Mouse (Mus musculus) splenic B cell, adult 2 months (primary cell): ENCODE measurements at regions not wholly inside any gene's neighbourhood (a gene's known extent, or its start where the extent isn't known, plus 50 kb on each side); places are given as distances from the start of the nearest gene placed in this dataset.

Experiments used
- DNase-seq: peaks from one replicate; pipeline ENCODE4 v3.0.0-alpha.2; 2011; ENCODE audit warnings: low read depth, low spot score
- H3K27me3 ChIP-seq: 2 replicates; pipeline ENCODE4 v1.6.1; 2012; ENCODE audit warnings: mild to moderate bottlenecking, low read length, moderate library complexity, mixed read lengths; ENCODE audit not compliant: control insufficient read depth, poor library complexity, insufficient read depth, severe bottlenecking
- H3K36me3 ChIP-seq: 2 replicates; pipeline ENCODE4 v1.6.1; 2012; ENCODE audit warnings: mild to moderate bottlenecking, low read length, moderate library complexity, mixed read lengths; ENCODE audit not compliant: control insufficient read depth, poor library complexity, insufficient read depth, severe bottlenecking

GRCm38 (mm10) chr16:53095396-53095929 lies 641.6 kb upstream of the Alcam start:
- DNase-seq = no peak
- Histone ChIP-seq H3K27me3 (no peaks in the 10 kb centered on the region), H3K36me3 (no peaks in the 10 kb centered on the region)

GRCm38 (mm10) chr16:53073856-53074568 lies 620.1 kb upstream of the Alcam start:
- H3K36me3 ChIP-seq = no peaks in the 10 kb centered on the region
- no peak for DNase-seq
- H3K27me3 ChIP-seq = no peaks in the 10 kb centered on the region

DNA sequence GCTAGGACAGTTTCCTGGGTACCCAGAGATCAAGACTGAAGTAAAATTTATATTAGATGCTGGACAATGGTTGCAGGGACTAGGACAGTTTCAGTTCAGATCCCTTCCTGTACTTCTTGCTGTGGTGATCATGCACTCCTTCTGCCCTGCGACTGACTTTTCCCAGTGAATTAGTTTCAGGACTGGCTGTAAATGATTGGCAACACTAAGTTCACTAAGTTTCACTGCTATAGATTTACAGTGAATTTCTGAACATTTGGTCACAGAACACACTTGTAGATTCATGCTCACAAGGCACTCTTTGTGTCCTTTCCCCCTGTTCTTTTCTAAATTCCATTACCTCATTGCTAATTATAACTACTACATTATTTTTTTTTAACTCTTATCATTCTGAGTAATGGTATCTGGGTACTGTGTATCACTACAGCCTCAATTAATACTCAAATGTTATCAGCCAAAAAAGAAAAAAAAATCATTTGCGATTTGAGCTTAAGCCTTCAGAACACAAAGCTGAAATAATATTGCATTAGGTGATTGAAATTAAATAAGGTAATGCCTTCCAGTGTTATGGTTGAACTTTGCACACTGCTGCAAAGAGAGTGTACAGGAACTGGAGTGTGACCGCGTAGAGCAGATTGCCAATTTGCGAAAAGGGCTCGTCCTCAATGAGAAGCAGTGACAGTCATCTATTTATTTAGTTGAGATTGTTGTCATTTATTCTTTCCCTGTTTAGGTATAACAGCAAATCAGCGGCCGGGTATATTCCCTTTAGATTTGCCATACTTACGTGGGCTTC lies 618.2 kb upstream of the Alcam start:
- Histone ChIP-seq H3K27me3 (no peaks in the 10 kb centered on the region), H3K36me3 (no peaks in the 10 kb centered on the region)
- no peak for DNase-seq

DNA sequence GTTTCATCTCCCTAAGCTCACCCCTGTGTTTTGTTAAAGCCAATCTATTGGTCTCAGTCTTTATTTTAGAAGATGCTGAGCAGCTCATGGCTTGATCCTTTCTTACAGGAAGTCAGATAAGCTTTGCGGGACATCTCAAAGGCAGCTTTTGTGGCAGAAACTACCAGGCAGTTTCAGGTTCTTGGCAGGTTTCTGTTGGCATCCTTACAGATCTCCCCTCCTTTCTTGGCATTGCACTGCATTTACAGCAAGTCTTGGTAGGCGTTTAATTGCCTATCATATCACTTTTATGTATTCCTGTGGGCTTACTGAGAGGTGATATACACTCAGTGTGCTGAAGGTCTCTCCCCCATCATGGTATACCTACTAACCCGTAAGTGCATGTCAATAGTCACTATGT lies 610.3 kb upstream of the Alcam start:
- DNase-seq = no peak
- H3K36me3 ChIP-seq = no peaks in the 10 kb centered on the region
- no peaks in the 10 kb centered on the region for H3K27me3 ChIP-seq

- H3K36me3 ChIP-seq = no peaks in the 10 kb centered on the region
- no peak for DNase-seq
- H3K27me3 ChIP-seq = no peaks in the 10 kb centered on the region
These were observed 609.2 kb upstream of the Alcam start for GRCm38 (mm10) chr16:53063061-53063460.

DNA sequence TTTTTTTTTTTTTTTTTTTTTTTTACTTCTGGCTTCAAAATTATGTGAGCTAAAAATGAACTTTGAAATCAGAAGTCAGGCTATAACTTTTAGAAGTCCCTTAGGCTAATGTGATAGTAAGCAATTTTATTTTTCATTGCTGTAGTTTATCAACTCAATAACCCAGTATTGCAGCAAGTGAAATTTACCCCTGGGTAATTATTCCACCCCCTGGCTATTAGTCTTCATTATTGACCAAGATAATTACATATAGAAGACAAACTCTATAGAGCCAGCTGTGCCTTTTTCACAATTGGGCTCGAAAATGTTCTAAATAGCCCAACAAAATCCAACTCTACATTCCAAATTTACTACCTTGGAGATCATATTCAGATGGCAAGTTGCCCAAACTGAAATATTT lies 572.2 kb upstream of the Alcam start:
- DNase-seq = no peak
- no peaks in the 10 kb centered on the region for H3K36me3 ChIP-seq
- no peaks in the 10 kb centered on the region for H3K27me3 ChIP-seq

DNA sequence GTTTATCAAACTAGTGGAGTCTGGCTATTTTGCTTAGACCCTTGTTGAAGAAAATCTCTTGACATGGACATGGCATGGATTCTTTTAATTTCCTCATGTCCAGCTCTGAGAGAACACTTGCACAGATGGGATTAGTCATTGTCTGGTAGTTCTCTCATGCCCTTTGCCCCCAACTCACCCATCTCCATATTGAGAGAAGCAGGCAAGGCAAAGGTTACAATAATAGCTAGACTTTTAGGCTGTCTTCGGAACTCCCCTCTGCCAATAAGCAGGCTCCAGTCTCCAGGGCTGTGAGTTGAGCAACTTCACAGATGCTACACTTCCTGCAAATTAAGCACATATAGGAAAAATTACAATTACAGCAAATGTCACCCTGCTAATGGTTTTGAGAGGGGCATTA lies 558.0 kb upstream of the Alcam start:
- Histone ChIP-seq H3K27me3 (no peaks in the 10 kb centered on the region), H3K36me3 (no peaks in the 10 kb centered on the region)
- no peak for DNase-seq

DNA sequence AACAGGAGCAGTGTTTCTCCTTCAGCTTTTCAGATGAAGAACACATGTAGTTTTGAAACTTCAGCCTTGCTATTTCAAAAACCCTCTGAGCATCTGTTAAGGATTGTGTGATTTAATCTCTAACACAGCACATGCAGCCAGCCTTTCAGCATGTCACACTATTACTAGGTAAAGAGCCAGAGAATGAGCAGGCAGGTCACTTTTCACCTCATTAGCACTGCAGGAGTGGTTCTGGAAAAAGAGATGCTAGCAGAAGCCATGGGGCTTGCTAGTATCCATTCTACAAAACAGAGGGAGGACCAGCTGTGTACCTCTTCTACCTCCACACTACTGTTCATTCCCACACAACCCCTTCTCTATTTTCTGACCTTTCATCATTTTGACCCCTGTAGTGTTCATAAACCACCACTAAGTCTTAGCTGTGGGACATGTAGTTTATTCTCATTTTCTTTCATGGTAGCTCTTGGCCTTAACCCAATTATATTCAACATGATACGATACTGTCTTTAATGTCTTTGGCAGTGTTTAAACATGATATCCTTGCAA lies 535.1 kb upstream of the Alcam start:
- H3K27me3 ChIP-seq = no peaks in the 10 kb centered on the region
- no peak for DNase-seq
- H3K36me3 ChIP-seq = no peaks in the 10 kb centered on the region

DNA sequence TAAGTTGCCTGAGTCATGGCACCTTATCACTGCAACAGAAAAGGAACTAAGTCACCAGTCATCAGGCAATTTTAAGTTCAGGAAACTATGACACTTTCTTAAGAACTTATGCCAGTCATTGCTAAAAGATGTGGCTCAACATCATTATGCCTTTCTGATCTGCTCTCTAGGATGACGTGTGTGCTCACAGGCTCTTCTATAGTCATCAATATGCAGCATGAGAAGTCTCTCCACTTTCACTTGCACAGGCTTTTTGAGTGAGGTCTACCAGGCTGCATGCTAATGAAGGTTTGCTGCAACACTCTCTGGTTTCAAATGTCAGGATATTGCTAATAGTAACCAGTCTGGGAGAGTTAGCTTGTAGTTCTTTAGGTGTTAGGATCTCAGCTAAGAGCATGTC lies 530.5 kb upstream of the Alcam start:
- Histone ChIP-seq H3K36me3 (no peaks in the 10 kb centered on the region), H3K27me3 (no peaks in the 10 kb centered on the region)
- no peak for DNase-seq

- DNase-seq = no peak
- no peaks in the 10 kb centered on the region for H3K27me3 ChIP-seq
- H3K36me3 ChIP-seq = no peaks in the 10 kb centered on the region
These were observed 527.1 kb upstream of the Alcam start for GRCm38 (mm10) chr16:52980995-52981394.

DNA sequence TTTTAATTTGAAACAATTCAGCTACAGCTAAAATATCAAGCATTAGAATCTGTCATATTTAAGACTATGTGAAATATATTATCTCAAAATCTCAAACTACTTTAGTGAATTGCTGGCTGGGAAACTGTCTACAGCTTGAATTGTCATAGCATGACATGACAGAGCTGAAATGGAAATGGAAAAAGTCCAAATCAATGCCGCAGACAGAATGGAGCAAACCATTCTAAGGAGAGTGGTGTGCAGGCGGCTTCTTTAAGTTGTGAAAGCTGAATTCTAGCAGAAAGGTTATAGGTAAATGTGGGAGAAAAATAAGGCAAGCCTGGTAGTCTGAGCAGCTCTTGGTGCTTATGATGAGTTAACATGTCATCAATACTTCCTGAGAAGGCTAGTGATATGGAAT lies 518.9 kb upstream of the Alcam start:
- no peak for DNase-seq
- H3K36me3 ChIP-seq = no peaks in the 10 kb centered on the region
- H3K27me3 ChIP-seq = no peaks in the 10 kb centered on the region

DNA sequence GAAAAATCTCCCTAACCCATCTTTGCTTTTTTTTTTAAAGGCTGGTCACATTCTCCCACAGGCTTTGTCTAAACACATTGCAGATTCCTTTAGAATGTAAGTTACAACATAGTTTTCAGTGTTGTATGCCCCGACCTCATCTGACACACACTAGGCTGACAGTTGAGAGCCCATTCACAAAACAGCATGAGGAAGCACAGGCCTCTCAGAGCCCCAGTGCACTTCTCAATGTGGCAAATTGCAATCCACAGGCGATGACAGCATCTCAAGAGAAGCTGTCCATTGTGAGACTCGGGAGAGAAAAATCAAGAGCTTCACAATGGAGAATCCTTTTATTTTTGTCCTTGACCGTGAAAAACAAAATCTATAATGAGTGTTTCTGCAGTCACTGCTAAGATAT lies 493.8 kb upstream of the Alcam start:
- DNase-seq = no peak
- H3K27me3 ChIP-seq = no peaks in the 10 kb centered on the region

DNA sequence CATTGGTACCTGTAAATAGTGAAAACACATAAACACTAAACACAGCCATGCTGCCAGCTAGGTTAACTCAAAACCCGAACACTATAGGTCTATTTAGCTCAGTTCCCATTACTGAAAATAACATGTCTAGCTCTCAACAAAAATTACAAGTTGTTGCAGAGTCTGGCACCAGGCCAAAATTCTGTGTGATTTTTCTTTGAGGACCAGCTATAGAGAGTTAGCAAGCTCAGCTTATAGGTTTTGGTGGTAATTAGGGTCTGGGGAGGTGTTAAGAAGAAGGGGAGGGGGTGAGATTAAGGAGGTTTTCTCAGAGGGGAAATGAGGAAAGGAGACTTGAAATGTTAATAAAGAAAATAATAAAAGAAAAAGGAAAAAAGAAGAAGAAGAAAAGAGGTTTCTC lies 480.9 kb upstream of the Alcam start:
- no peak for DNase-seq
- no peaks in the 10 kb centered on the region for H3K36me3 ChIP-seq
- no peaks in the 10 kb centered on the region for H3K27me3 ChIP-seq

More for the DNA sequence above, 493.8 kb upstream of the Alcam start:
- no peaks in the 10 kb centered on the region for H3K36me3 ChIP-seq

DNA sequence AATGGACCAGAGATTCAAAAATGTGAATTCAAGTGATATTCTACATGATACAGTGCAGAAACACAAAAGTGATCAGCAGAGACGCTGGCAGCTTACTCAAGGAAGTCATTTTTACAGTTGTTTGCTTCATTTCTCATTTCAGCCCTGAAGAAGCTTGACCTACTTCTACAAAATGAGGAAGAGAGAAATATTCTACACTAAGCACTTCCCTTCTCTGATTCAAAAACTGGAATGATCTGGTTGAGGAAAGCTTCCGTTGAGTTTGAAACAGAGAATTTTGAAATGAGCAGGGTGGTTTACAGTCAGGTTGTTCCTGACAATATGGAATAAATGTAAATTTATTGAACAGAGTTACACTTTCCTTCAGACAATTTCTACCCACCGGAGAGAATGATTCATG lies 478.1 kb upstream of the Alcam start:
- no peaks in the 10 kb centered on the region for H3K27me3 ChIP-seq
- DNase-seq = no peak
- no peaks in the 10 kb centered on the region for H3K36me3 ChIP-seq
